Mouse (Mus musculus): Measurements from ENCODE around the gene Ovgp1.
"Not testable (repeated sequence)": the region's sequence is repeated elsewhere in the genome, so short reads cannot be mapped to it uniquely, and the experiment has no call there.

Gene Ovgp1

GRCm38 (mm10) chr3:105994730-105995129 lies 21.2 kb downstream of the Ovgp1 start:
- DNase-seq (ENCODE audit: low spot score): no peak

- no peak for DNase-seq (ENCODE audit: low spot score)
Observed at GRCm38 (mm10) chr3:106000707-106001375, 27.3 kb downstream of the Ovgp1 start.

GRCm38 (mm10) chr3:106001416-106002370 lies 28.2 kb downstream of the Ovgp1 start:
- DNase-seq (ENCODE audit: low spot score): no peak

- DNase-seq (ENCODE audit: low spot score): not testable (repeated sequence)
Observed at GRCm38 (mm10) chr3:106003360-106003759, 29.8 kb downstream of the Ovgp1 start.

GRCm38 (mm10) chr3:106014546-106014945 lies 41.0 kb downstream of the Ovgp1 start, which contains the start of gene Pifo:
Pifo (minus strand) TSS chr3:106014646.
- no peak for DNase-seq (ENCODE audit: low spot score)

- no peak for DNase-seq (ENCODE audit: low spot score)
Observed at GRCm38 (mm10) chr3:106021840-106022239, 48.3 kb downstream of the Ovgp1 start.

GRCm38 (mm10) chr3:106024135-106024534 lies 50.6 kb downstream of the Ovgp1 start:
- DNase-seq (ENCODE audit: low spot score): no peak

GRCm38 (mm10) chr3:106032781-106033180 lies 59.3 kb downstream of the Ovgp1 start, which contains the start of gene Chil5:
Chil5 (minus strand) TSS chr3:106032814.
- DNase-seq (ENCODE audit: low spot score): no peak

All from ovary, postnatal 10 days (tissue).